Mouse (Mus musculus) heart, postnatal 14 days (tissue): ENCODE measurements at regions not wholly inside any gene's neighbourhood (a gene's known extent, or its start where the extent isn't known, plus 50 kb on each side); places are given as distances from the start of the nearest gene placed in this dataset.
A peak's percentile ranks its signal among the peaks of the same experiment; 100 is the strongest.

Experiments used
- DNase-seq, 2 experiments: peaks; one replicate each; pipeline ENCODE4 v3.0.0; 2021 to 2022
- intact Hi-C: fragments of 180-260 bp; cut with DNase I; formaldehyde crosslinking; loops from one replicate; pipeline ENCODE4 v1.15.1; 2025

DNA sequence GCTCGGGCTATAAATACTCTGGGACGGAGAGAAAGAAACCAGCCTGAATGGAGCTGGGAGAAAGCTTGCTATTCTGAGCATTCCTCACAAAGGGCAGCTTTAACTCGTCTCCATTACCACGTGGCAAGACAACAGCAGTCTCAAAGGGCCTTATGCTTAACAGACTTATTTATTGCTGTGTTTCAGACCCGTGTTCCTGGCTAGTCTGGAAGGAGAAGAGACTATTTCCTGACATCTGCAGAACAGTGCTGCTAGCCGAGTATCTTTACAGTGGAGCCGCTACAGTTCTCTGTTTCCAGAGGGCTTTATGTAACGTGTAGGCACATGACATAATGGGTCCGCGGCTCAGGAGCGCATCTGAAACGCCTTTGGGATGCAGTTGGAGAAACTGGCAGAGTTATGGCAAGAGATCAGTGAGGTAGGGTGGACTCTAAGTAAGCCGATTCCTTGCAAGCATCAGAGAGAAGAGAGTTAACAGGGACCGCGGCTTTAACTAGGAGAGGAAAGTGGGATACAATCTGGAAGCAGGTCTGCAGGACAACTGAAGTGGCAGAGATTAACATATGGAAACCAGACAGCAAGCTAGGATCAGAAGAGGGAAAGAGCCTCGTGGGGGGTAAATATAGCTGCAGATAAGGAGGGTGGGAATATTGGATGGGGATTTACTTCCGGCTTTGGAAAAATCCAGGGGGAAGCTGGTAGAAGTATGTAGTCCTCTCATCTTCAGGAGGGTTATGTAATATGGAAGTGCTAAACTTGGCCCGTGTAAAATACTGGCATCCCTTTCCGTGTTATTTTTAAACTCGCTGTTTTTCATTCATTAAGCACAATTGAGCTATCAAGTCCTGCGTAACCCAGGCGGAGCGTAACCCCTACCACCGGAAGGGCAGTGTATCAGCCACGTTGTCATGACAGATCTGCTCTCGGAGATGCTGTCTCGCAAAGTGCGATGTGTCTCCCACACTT is 229.3 kb upstream of the Prickle1 start:
- peak; percentile 3 to 24 for DNase-seq
- intact Hi-C loops: loop anchor here (10.0 kb wide), 2 partner anchors 230 to 390 kb away; partner anchors contain the start of gene Prickle1

DNA sequence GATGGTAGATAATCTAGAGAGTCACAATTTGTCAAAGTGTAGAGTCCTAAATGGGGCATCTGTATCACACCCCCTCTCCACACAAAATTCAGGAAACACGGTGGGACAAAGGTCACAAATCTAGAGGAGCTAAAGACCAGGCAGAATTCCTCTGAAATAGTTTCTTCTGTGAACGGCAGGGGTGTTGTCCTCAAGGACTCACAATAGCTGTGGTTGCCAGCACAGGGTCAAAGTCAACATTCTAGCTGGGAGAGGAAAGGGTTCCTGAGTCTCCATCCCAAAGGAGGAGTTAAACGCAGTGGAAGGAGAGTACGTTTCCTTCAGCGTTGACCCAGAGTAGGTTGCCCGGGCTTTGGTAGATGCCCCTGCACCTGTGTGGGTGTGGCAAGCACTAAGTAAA is 225.5 kb upstream of the Prickle1 start:
- intact Hi-C loops: loop anchor here (10.0 kb wide), 2 partner anchors 226 to 394 kb away; partner anchors contain the start of gene Prickle1

DNA sequence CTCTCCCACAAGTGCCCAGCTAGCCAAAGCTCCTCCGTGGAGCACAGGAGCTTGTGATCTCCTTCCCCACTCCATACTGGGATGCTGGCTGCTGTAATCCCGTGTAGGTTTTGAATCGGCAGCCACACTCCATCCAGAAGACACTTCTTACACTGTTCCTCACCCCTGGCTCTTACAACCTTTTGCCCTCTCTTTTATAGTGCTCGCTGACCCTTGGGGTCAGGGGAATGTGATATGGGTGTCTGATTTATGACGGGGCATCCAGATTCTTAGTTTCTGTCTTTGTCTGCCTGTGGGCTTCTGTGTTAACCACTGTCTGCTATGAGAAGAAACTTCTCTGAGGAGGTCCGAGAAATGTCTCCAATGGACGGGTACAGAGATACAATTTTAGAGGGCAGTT is 216.3 kb upstream of the Prickle1 start:
- no peak for DNase-seq
- intact Hi-C loops: no loop called here

More for the DNA sequence above, 225.5 kb upstream of the Prickle1 start:
- no peak for DNase-seq

DNA sequence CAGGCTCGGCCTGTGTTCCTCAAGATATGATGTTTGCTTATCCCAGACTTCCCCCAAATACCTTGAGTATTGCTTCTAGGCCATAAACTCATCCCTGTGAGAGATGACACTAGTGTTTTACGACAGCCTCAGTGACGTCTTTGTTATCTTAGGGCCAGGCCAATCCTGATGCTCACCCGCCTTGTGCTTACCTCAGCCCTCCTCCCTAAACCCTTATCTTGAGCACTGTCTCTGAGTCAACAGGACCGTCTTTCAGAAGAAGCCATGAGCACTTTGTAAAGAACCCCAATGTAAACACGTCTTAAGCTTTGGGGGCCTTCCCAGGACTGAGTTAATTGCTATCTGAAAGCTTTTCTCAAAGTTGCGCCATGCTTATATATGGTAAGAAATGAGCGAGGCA is 212.3 kb upstream of the Prickle1 start:
- intact Hi-C loops: no loop called here
- DNase-seq: no peak

DNA sequence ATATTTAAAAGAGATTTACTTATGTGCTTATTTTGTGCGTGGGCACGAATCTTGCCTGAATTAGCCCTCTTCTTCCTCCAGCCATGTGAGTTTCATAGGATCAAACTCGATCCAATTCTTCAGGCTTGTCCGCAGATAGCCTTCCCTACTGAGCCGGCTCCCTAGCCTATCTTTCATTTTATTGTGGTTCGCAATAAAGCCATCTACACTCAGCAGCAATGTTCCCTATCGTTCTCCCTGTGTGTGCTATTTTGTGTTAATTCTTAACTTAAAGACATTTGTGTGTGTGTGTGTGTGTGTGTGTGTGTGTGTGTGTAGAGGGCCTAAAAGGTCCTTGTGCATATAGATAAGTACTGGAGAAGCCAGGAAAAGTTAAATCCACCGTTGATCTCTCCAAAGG is 211.8 kb upstream of the Prickle1 start:
- DNase-seq: no peak
- intact Hi-C loops: no loop called here

DNA sequence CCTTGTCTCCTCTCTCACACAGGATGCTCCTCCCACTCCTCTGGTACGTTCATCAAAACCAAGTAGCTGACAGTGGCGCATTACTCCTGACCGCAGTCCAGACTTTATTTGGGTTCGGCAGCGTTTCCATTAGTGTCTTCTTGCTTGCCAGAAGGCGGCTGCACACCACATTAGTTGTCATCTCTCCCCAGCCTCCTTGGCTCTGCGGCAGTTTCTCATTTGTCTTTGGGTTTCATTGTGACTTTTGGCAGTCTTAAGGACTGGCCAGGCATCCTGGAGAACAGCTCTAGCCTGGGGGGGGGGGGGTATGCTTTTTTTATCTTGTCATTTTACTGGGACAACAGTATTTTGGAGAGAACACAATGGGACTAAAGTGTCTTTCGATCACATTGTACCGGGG is 209.0 kb upstream of the Prickle1 start:
- no peak for DNase-seq
- intact Hi-C loops: no loop called here

DNA sequence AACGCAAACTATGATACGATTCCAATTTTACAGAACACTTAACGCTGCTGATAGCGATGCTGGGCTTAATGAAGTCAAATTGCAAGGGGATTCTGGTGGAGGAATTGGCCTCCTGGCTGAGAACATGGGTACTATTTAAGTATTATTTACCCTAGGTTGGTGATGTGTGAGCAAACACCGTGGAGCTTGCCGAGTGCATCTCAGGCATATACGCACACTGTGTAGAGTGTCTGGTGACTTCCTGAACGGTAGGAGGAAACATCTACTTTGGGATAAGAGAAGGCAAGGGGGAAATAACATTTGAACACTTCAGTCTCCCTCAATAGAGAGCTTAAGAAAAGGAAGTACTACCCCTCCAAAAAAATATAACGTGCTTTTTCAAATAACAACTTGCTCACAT is 194.8 kb upstream of the Prickle1 start:
- intact Hi-C loops: no loop called here
- DNase-seq: no peak

DNA sequence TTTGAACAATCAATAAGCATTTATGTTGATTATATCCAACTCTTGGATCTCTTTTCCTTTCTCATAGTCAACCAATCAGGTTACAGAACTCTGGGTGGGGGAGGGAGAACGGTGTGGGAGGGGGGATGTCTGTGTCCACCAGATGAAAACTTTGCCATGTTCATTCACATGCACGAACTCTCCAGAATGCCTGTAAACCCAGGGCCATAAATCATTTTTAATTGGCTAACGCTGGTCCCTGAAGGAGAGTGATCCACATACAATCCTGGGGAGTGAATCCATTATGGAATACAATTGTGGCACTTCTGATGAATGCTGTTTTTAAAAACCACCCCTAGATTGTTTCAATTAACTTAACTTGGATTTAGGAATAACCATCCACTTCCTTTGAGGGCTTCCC is 194.1 kb upstream of the Prickle1 start:
- intact Hi-C loops: no loop called here
- no peak for DNase-seq

DNA sequence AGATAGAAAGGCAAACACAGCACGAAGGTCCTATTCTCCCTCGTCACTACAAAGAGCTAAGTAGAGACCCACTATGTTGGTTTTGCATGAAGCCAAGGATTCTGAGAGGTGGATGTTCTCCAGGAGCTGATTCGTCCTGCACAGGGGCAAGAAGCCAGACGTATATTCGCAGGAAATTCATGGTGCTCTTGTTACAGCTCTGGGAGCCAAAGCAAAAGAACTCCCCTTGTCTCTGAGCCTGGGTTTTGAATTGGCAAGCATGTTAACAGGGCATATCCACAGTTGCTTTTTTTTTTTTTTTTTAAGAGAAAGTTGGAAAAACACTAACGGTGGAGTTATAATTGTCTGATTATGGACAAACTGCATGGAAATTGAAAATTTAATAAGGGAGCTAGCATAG is 191.7 kb upstream of the Prickle1 start:
- intact Hi-C loops: no loop called here
- DNase-seq: no peak

DNA sequence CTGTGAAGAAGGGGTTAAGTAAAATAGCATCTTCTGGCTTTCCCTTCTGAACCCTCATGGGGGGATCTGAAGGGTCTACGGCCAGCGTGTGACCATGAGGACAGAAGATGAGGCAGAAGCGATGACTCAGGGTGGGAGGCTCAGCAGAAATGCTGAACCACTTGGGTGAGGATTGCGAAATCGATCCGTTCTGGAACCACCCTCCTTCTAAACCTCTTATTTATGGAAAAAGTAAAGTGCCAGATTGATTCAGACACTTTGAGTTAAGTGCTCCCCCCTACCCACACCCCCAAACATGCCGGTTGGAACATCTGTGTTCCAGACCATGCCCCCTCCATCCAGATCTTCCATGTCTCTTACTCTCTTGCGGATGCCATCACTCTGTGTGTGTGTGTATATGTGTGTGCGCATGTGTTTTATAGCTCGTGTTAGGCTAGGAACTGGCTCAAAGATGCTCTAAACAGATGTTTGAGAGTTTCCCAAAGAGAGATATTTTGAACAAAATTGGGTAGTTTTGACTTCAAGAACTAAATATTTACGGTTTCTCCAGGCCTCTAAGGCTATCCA is 190.2 kb upstream of the Prickle1 start:
- no peak for DNase-seq
- intact Hi-C loops: no loop called here

DNA sequence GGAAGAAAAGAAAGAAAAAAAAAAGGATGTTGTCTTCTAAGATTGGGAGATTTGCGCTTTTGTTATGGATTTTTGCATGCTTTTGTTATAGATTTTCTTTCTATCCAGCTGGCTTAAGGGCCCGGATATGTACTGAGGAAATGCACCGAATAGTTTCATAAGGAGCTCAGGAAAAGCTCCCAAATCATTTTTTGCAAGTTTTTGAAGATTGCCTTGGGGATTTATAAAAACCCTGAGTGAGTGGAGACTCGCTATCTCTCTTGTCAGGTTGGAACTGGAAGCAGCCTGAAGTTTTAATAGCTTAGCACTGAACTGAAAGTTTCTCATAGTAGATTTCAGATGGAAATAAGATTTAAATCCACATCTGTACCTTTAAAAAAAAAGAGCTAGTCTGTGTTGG is 188.0 kb upstream of the Prickle1 start:
- DNase-seq: no peak
- intact Hi-C loops: no loop called here

DNA sequence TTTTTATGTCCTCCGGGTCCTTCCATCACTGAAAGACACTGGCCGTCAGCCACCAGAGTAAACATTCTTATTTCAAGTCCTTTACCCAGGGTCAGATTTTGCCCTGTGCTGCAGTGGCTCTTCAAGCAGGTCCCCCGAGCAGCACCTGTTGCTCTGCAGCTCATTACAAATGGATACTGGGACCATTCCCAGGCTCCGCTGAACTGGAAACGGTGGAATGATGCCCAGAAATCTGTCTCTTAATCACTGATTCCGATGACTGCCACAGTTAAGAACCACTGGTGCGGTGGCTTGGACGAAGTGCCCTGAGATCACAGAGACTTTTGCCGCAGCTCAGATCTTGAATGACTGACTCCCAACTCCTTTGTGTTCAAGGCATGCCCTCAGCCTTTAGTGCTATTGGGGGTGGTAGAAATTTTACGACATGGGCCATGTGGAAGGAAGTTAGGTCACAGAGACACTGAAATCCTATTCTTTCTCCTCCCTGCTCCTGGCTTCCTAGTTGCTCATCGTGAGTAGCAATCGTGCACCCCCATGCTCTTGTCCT is 179.6 kb upstream of the Prickle1 start:
- intact Hi-C loops: no loop called here
- no peak for DNase-seq

DNA sequence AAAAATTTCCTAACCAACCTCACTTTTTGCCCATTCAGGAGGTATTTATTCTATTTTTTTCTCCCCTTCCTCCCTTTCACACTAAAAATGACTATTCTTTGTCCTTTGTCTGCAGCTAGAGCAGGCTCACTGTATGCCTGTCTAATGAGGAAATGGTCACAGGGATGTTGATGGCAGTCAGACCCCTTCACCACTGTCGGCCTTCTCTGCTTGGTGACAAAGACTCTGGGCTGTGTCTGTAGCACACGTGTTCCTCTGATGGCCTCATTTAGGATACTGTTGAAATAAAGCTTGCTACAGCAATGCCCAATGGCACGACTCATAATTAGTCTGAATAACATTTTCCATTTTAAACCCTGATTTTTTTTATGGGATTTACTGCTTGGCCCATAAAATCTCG is 178.6 kb upstream of the Prickle1 start:
- no peak for DNase-seq

DNA sequence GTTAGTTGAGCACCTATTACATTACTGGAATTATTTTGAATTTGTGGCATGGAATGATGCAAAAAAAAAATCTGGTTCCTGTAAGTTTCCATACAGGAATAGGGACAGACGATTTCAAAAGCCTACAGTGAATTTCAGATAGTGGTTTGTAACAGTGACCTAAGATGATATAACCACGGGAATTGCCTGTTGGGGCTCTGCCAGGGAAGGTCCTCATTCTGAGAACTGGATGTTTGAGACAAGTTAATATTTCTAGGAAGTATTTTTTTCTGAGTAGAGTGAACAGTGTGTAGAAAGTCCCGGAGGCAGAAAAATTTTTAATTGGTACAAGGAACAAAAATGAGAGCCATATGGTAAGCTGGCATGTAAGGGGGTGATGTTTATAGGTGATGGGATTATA is 171.3 kb upstream of the Prickle1 start:
- DNase-seq: no peak
- intact Hi-C loops: no loop called here

More for the DNA sequence above, 178.6 kb upstream of the Prickle1 start:
- intact Hi-C loops: no loop called here

DNA sequence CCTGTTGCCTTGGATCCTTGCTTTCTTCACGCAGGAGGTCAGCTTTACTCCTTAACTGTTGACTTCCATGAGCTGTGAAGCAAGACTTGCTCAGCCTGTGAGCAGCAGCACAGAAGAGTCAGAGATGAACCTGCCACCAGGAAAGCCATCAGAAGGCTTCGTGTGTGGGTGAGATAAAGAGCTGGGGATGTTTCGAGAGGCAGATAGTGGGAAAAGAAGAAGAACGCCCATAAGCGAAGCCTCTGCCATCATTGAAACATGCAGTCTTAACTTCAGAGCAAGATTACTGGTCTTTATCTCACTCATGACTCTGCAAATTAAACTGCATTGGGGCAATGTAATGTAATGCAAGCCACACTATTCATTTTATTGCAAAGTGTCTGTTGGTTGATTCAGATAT is 167.4 kb upstream of the Prickle1 start:
- DNase-seq: no peak
- intact Hi-C loops: no loop called here

DNA sequence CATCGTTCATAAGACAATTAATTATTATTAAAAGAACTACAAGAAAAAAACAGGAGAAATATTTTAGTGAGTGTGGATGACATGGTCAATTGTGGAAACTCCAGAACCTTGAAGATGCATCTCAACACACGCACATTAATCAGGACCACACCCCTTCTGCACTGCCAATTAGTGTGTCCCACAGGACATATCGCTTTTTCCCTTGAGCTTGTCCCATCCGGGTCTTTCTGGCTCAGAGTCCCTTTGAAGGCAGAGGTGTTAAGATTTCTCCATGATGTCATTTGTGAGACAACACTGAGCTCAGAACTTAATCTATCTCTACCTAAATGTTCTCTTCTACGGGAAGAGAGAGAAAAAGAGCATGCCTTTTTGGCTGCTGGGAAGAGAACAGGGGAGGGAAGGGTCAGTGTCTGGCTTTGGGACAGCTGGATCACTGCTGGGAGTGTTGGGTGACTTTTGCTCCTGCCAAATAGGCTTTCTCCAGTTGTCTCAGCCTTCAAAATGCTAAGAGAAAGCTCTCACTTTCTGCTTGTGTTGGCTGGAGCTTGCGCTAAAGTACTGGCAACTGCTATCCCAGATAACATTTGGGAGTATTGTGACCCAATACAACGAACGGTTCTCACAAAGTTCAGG is 162.6 kb upstream of the Prickle1 start:
- peak; percentile 50 to 68 for DNase-seq
- intact Hi-C loops: no loop called here

DNA sequence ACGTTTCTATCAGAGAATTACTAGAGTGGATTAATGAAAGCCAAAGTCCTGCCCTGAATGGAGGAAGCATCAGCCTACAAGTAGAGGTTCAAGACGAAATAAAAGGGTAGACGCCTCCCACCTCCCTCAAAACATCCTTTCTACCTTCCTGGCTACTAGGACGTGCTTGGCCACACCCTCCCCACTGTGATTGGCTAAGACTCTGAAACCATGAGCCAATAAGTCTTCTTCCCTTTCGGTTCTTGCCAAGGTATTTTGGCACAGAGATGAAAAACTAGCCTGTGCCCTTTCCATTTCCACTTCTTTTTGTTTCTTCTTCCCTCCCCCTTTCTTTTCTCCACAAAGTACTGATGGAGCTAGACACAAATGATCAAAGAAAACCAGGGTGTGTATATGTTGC is 160.3 kb upstream of the Prickle1 start:
- DNase-seq: no peak
- intact Hi-C loops: no loop called here

DNA sequence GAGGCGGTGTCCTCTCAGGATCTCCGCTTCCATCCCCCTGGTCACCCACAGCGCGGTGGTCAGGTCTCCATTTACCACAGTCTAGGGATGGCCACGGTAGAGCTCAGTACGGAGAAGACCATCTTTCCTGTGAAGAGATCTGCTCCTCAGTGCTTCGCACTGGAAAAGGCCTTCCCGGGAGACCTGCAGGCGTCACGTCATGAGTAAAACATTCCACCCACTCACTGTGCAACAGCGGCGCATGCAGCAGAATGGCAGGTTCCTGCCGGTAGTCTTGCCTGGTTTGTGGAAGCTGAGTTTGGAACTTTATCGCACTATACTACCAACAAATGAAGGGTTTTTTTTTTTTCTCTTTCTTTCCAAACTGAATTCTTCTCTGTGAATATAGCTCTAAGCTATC is 156.1 kb upstream of the Prickle1 start:
- peak in 1 of 2 experiments; percentile 12 for DNase-seq
- intact Hi-C loops: no loop called here

DNA sequence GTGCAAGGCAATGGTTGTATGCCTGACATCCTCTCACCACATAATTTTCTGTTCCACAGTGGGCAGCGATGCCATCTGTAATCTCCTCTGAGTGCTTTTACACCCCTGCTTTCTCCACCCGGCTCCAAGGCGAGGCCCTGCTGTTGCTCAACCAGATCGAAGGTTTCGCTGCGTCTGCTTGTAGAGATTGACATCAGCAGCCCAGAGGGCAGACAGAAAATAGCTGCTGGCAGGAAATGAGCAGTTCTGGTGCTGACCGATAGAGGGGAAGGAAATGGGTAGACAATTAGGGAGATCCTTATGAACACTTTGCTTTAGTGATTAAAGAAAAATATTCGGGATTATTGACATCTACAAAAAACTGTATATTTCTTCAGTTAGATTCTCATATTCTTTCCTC is 155.3 kb upstream of the Prickle1 start:
- DNase-seq: peak; percentile 33 to 56
- intact Hi-C loops: no loop called here

DNA sequence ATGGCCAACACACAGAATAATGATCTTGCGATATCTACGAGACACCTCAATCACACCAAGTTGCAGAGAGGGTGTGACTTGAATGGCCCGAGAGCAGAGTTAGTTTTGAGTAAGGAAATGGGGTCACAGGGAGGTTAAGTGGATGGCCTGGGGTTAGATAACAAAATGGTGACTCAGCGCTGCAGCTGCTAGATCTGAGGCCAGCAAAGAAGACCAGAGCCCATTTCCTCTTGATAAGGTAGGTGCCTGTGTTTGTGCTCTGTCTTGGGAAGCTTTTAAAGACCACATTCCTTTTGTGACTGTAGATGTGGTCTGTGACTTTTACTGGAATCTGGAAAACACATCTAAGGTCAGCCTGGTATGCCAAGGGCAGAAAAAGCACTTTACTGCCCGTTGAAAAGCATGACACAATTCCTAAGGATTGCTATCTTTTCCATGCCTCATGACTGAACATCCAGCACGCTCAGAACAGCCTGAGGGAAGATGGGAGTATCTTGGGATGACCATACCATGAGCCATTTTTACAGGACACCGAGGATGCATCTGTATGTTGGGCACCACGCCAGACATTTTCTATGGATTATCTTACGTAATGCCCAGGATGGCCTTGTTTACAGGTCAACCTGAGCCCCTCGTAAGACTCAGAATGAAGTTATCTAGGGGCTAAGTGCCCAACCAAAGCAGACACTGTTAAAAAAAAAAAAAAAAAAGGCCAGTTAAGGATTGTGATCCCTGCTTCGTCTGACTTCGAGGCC is 148.7 kb upstream of the Prickle1 start:
- no peak for DNase-seq
- intact Hi-C loops: no loop called here
